ENCODE assay signal across 8 mouse cellular contexts in the genomic region with DNA sequence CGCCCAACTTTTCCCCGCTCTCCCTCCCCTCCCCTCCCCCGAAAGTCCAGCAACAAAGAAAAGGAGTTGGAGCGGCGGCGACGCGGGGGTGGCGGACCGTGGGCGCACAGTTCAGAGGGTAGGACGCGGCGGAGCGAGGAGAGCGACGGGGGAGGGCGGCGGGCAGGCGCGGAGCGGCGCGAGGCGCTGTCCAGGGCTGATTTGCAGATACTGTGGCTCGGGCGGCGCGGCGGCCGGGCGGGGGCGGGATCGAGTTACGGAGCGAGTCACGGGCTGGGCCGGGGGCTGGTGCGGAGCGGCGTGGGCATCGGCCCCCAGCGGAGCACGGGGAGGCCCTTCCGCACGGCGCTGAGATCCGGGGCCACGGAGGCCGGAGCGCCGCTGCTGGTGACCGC. TPM values are rescaled to one million over a fixed set of nuclear protein-coding genes. Genes with fewer than 3 reads are reported as not detected.
DNase-seq lines count a peak whose midpoint lies in the region; ATAC-seq and TF ChIP-seq lines count a peak whose summit lies in the region.

No protein-coding gene starts in this region.

- no peak for TF ChIP-seq POLR2A in cortical plate, adult 2 months (IDR thresholded peaks at IDR 0.05; ENCODE audit: extremely low read depth, insufficient read depth, low read length)

- peak; percentile 77 for DNase-seq in adipocyte (ENCODE audit: low spot score)
- peak; percentile 78 for DNase-seq in gastrocnemius, postnatal 10 days
- DNase-seq in hindbrain, postnatal 0 days (ENCODE audit: low spot score): peak; percentile 61
- DNase-seq in left cerebral cortex, postnatal 4 days: peak; percentile 61
- DNase-seq in right cerebral cortex, postnatal 4 days: peak; percentile 51
- DNase-seq in yolk sac, embryonic 10.5 days (ENCODE audit: low spot score): peak; percentile 87

- peak; percentile 83 for ATAC-seq in hindbrain, postnatal 0 days
- ATAC-seq in megakaryocyte-erythroid progenitor cell, adult 5-6 weeks (replicated peaks; ENCODE audit: low FRiP score, low TSS enrichment, poor library complexity, severe bottlenecking): peak; percentile 73

- intact Hi-C loops in left cerebral cortex, postnatal 4 days (cut with DNase I): no loop called here

- H3K4me2 ChIP-seq in hindbrain, postnatal 0 days (ENCODE audit: low read depth, low read length): peak overlapping the region; percentile 68

- H3K36me3 ChIP-seq in hindbrain, postnatal 0 days (ENCODE audit: insufficient read depth, low read length): no peaks in the 10 kb centered on the region

- H3K27ac ChIP-seq in cortical plate, adult 2 months (ENCODE audit: insufficient read depth, low read length): no peak overlapping the region
- peak overlapping the region; percentile 83 for H3K27ac ChIP-seq in hindbrain, postnatal 0 days

- no peaks in the 10 kb centered on the region for H3K9me3 ChIP-seq in hindbrain, postnatal 0 days (ENCODE audit: low read length)

- peak overlapping the region; percentile 74 for H3K9ac ChIP-seq in hindbrain, postnatal 0 days (replicated peaks; ENCODE audit: low read length)

- WGBS in hindbrain, postnatal 0 days: 1% methylated on average over 39 of the region's 53 CpGs

- no peaks in the 10 kb centered on the region for H3K4me1 ChIP-seq in cortical plate, adult 2 months (ENCODE audit: control insufficient read depth, insufficient read depth, low read length)
- H3K4me1 ChIP-seq in hindbrain, postnatal 0 days (ENCODE audit: insufficient read depth, low read length): no peaks in the 10 kb centered on the region; the same call in 1 of the 2 replicates

- H3K4me3 ChIP-seq in cortical plate, adult 2 months (ENCODE audit: insufficient read depth, low read length): peak overlapping the region; percentile 82
- H3K4me3 ChIP-seq in hindbrain, postnatal 0 days (ENCODE audit: low read length): peak overlapping the region; percentile 83

- no peaks in the 10 kb centered on the region for H3K27me3 ChIP-seq in hindbrain, postnatal 0 days (ENCODE audit: insufficient read depth, low read length)

- TF ChIP-seq CTCF in cortical plate, adult 2 months (IDR thresholded peaks at IDR 0.05; ENCODE audit: extremely low read depth, insufficient read depth, low read length): no peak
- TF ChIP-seq CTCF in hindbrain, postnatal 0 days (IDR thresholded peaks at IDR 0.05; ENCODE audit: low read depth): no peak

RNA-seq across cellular contexts. Expression of gene Rest, which starts 0.4 kb away (rescaled TPM):
- polyA plus RNA-seq in cortical plate, adult 2 months (2012; rRNA removed): 2.4 and 2.6 TPM in 2 replicates
- total RNA-seq in gastrocnemius, postnatal 10 days (2021): 10 to 100 TPM; 14.4 to 17.1 TPM
- total RNA-seq in hindbrain, postnatal 0 days (2014; rRNA removed): 9.0 and 9.1 TPM in 2 replicates
- polyA plus RNA-seq in hindbrain, postnatal 0 days (2015; fragmentation: Nextera tagmentation; extraction: Ambion mirVana): 4.1 and 4.4 TPM in 2 replicates
- 1 to 10 TPM; 6.7 to 6.8 TPM for total RNA-seq in left cerebral cortex, postnatal 4 days (2021)
- 19.0 and 24.9 TPM in 2 replicates for total RNA-seq in megakaryocyte-erythroid progenitor cell, adult 5-6 weeks (2014; fragmentation: Nextera tagmentation)
- 39.5 and 44.0 TPM in 2 replicates for total RNA-seq in megakaryocyte-erythroid progenitor cell, adult 5-6 weeks (2017)

RNA-seq across cellular contexts. Expression of gene Noa1, which starts 44.2 kb away (rescaled TPM):
- 18.4 and 18.5 TPM in 2 replicates for polyA plus RNA-seq in cortical plate, adult 2 months (2012; rRNA removed)
- total RNA-seq in gastrocnemius, postnatal 10 days (2021): 10 to 100 TPM; 13.7 to 14.9 TPM
- 16.3 and 18.7 TPM in 2 replicates for total RNA-seq in hindbrain, postnatal 0 days (2014; rRNA removed)
- polyA plus RNA-seq in hindbrain, postnatal 0 days (2015; fragmentation: Nextera tagmentation; extraction: Ambion mirVana): 33.3 and 34.7 TPM in 2 replicates
- 10 to 100 TPM; 27.3 to 30.0 TPM for total RNA-seq in left cerebral cortex, postnatal 4 days (2021)
- total RNA-seq in megakaryocyte-erythroid progenitor cell, adult 5-6 weeks (2014; fragmentation: Nextera tagmentation): 76.9 and 79.7 TPM in 2 replicates
- total RNA-seq in megakaryocyte-erythroid progenitor cell, adult 5-6 weeks (2017): 40.8 and 45.1 TPM in 2 replicates

RNA-seq across cellular contexts. Expression of gene Polr2b, which starts 44.3 kb away (rescaled TPM):
- 35.4 and 35.9 TPM in 2 replicates for polyA plus RNA-seq in cortical plate, adult 2 months (2012; rRNA removed)
- total RNA-seq in gastrocnemius, postnatal 10 days (2021): 10 to 100 TPM; 26.1 to 27.7 TPM
- total RNA-seq in hindbrain, postnatal 0 days (2014; rRNA removed): 46.4 and 61.0 TPM in 2 replicates
- 48.8 and 50.9 TPM in 2 replicates for polyA plus RNA-seq in hindbrain, postnatal 0 days (2015; fragmentation: Nextera tagmentation; extraction: Ambion mirVana)
- total RNA-seq in left cerebral cortex, postnatal 4 days (2021): 10 to 100 TPM; 55.4 to 59.3 TPM
- total RNA-seq in megakaryocyte-erythroid progenitor cell, adult 5-6 weeks (2014; fragmentation: Nextera tagmentation): 104 and 110 TPM in 2 replicates
- total RNA-seq in megakaryocyte-erythroid progenitor cell, adult 5-6 weeks (2017): 195 TPM in 2 replicates

RNA-seq across cellular contexts. Expression of gene Spink2, which starts 54.4 kb away (rescaled TPM):
- not detected in 2 replicates for polyA plus RNA-seq in cortical plate, adult 2 months (2012; rRNA removed)
- under 1 TPM; 0.81 to 0.96 TPM for total RNA-seq in gastrocnemius, postnatal 10 days (2021)
- not detected in 2 replicates for total RNA-seq in hindbrain, postnatal 0 days (2014; rRNA removed)
- 0.26 and 0.61 TPM in 2 replicates for polyA plus RNA-seq in hindbrain, postnatal 0 days (2015; fragmentation: Nextera tagmentation; extraction: Ambion mirVana)
- total RNA-seq in left cerebral cortex, postnatal 4 days (2021): not detected
- total RNA-seq in megakaryocyte-erythroid progenitor cell, adult 5-6 weeks (2014; fragmentation: Nextera tagmentation): not detected in 2 replicates
- total RNA-seq in megakaryocyte-erythroid progenitor cell, adult 5-6 weeks (2017): not detected in 2 replicates
